Mouse (Mus musculus) retina, embryonic 14.5 days (tissue): ENCODE measurements around the gene Fbxo11.
A peak's percentile ranks its signal among the peaks of the same experiment; 100 is the strongest.
"Not testable (repeated sequence)": the region's sequence is repeated elsewhere in the genome, so short reads cannot be mapped to it uniquely, and the experiment has no call there.

Experiments used
- DNase-seq: peaks from one replicate; pipeline ENCODE4 v3.0.0-alpha.2; 2015; ENCODE audit warnings: low spot score

Fbxo11 gene

DNA sequence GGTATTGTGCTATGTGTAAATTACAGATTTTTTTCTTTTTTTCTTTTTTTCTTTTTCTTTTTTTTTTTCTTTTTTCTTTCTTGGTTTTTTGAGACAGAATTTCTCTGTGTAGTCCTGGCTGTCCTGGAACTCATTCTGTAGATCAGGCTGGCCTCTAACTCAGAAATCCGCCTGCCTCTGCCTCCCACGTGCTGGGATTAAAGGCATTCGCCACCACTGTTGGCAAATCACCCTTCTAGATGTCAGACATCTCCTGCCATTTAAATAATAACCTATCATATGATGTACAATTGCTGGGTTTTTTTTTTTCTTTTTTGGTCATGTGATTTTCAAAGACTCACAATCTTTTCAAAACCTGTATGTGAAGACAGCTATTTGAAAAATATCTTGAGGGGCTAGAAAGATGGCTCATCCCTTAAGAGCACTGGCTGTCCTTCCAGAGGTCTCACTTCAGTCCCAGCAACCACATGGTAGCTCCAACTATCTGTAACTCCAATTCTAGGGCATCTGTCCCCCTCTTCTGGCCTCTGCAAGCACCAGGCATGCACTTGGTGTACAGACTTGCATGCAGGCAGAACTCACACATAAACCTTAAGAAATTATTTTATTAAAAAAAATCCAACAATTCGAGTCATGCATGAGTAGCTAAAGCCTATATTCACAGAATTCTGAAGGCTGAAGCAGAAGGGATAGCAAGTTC is 2.3 kb upstream of the Fbxo11 start:
- DNase-seq = no peak

DNA sequence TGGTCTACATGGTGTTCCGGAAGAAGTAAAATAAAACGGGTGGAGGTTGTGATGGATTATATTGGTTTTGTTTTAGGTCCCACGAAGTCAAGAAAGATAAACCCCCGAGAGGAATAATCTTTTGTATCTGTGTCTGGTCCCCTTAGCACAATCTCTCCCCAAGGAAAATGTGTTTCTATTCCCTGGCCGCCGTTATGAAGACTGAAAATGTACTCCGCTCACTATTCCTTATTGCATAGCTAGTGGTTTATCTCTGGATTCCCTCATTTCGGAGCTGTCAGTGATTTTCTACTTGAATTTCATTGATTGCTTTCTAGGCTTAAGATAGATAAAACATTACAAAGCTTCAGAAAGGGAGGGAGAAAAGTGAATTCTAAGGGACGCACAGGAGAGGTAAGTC is 1.7 kb upstream of the Fbxo11 start:
- no peak for DNase-seq

DNA sequence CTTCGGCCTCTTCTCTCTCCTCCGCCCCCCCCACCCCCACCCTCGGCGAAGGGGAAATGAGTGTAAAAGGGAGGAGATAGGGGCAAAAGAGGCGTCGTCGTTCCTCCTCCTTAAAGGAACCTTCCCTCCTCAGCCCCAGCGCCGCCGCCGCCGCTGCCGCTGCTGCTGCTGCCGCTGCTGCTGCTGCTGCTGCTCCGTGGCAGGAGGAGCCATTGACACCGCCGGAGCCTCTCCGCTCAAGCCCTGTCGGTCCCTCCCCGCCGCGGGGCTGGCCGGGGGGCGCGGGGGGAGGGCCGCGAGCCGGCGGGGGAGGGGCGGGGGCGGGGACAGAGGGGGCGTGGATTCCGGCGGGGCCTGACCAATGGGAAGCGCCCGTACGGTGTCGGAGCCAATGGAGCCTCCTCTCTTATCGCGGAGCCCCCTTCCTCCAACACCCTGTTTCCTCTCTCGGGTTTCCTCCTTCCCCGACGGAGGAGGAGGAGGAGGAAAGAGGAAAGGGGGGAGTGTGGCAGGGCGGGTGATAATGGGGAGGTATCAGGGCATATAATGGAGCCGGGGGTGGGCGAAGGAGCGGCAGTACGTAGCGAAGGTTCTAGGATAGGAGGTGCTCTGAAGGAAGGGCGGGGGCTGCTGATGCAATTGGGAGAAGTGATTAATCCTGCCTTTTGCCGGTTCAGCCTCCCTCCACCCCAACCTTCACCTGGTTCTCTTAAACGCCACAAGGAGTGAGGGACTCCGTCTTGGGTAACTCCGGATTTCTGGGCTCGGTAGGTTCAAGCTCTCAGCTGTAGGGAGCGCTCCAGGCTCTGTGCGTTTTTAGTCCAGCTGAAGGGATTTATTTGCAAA is 933 bp upstream of the Fbxo11 start:
- peak; percentile 92 for DNase-seq

DNA sequence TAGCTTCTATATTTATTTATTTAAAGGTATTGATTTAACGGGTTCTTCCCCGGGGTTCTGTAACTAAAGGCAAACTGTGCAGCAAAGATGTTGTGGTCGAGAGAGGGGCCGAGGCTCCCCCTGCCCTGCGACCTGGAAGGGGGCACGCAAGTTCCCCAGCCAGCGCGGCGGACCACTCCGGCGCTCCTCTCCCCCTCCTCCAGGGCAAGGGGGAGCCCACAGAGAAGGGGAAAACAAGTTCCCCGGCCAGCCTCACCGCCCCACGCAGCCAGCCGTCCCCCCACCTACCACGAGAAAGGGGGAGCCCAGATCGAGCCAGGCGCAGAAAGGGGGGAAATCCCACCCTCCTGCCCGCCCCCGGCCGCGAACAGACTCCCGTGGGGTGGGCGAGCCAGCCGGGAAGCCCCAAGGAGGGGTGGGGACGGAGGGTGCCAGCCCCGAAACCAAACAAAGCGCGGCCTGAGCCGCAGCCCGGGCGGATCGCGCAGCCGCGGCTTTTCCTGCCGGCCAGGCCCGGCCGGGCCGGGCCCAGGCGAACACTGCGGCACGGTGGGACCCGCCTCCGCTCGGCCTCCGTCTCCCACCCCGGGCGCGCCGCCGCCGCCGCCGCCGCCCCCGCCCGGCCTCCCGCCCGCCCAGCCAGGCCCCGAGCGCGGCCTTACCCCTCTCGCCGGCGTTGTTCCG is 602 bp downstream of the Fbxo11 start:
- peak; percentile 66 for DNase-seq

DNA sequence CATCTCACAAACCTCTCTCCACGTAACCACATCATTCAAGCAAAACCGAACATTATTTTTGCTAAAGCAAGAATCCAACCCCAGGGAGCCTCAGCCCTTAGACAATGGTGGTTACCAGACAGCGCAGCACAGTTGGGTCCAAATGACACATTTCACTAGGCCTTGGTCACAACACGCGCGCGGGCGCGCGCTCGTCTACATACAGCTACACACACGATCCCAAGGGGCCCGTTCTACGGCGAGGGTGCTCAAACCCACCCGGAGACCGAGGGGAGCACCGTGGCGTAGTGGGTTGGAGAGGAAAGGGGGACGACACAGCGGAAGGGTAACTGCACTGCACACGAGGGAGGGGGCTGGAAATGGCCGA is 1.1 kb downstream of the Fbxo11 start:
- peak; percentile 77 for DNase-seq

GRCm38 (mm10) chr17:88062860-88063580 is 2.1 kb downstream of the Fbxo11 start:
- no peak for DNase-seq

- DNase-seq = no peak
Observed at GRCm38 (mm10) chr17:88061942-88062341, 3.1 kb downstream of the Fbxo11 start.

- no peak for DNase-seq
Observed at GRCm38 (mm10) chr17:88058280-88058679, 6.8 kb downstream of the Fbxo11 start.

GRCm38 (mm10) chr17:88057846-88058245 is 7.2 kb downstream of the Fbxo11 start:
- peak; percentile 51 for DNase-seq

GRCm38 (mm10) chr17:88051679-88052078 is 13.4 kb downstream of the Fbxo11 start:
- DNase-seq = no peak

- no peak for DNase-seq
Observed at GRCm38 (mm10) chr17:88050892-88051291, 14.2 kb downstream of the Fbxo11 start.

DNA sequence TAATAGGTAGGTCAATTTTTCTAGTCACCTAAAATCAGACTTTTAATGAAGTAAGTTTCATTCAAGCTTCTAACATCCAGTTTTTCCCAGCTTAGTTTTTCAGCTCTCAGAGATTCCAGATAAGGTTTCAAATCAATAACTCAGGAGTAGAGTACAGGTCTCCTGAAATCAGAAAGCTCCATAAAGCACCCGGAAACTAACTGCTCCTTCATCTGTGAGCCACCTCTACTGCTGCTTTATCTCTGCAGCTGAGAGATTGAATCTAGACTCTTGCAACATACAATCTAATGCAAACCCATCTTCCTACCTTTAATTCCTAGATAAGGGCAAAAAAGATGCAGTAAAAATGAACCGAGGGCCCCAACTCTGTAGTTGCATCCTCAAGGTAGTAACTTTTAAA is 14.8 kb downstream of the Fbxo11 start:
- DNase-seq = no peak

DNA sequence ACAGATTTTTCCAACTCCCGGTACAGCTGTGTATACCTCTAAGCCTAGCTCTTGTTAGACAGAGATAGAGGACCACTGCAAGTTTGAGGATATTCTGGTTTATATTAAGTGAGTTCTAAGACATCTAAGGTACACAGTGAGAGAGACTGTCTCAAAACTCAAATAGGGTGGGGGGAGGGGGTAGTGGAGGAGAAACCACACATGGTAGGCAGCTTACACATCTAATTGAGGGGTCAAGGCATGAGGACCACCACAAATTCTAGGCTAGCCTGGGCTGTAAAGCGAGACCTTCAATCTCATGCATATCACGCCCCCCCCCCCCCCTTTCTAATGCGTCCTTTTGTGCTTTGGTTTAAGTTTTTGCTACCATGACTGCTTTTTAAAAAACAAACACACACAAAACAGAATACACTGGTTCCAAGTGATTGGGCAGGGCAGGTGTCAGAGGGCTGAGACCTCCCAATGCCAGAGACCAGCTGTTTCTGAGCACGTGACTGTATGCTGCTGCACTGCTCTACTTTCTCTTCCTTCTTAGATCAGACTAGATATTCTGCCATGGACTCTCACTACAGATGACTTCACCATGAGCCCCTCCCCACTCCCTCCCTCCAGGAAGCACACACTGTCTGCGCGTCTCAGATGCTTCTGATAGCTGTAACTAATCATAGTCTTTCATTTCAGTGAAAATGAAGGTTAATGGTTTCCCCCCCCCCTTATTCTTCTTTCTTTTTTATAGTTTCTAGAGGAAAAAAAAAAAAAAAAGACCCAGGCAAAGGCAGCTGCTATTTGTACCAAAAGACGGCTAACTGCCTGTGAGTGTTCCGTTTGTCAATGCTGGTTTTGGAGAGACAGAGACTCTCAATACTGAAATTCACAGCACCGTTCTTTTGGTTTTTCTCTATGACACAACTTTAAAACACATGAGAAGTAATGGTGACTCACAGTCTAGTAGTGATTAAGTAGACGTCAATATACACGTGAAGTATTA is 22.7 kb downstream of the Fbxo11 start:
- peak; percentile 43 for DNase-seq

- no peak for DNase-seq
Observed at GRCm38 (mm10) chr17:88040810-88041209, 24.3 kb downstream of the Fbxo11 start.

GRCm38 (mm10) chr17:88034418-88034817 is 30.7 kb downstream of the Fbxo11 start:
- DNase-seq = no peak

DNA sequence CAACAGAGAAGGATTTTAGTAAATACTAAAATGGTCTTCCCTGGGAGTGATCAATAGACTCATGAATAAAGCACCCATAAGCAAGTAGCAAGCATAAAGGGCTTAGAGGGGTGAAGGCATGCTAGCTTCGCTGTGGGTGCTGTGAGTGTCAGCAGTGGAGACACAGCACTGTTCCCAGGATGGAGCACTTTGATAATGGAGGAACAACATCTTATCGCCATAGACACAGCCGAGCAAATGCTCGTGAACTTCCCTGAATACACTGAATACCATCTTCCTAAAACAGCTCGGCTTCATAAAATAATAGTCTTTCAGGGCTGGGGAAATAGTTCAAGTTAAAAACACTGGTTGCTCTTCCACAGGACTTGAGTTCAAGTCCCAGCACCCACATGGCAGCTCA is 33.3 kb downstream of the Fbxo11 start:
- no peak for DNase-seq

- no peak for DNase-seq
Observed at GRCm38 (mm10) chr17:88029194-88029970, 35.7 kb downstream of the Fbxo11 start.

DNA sequence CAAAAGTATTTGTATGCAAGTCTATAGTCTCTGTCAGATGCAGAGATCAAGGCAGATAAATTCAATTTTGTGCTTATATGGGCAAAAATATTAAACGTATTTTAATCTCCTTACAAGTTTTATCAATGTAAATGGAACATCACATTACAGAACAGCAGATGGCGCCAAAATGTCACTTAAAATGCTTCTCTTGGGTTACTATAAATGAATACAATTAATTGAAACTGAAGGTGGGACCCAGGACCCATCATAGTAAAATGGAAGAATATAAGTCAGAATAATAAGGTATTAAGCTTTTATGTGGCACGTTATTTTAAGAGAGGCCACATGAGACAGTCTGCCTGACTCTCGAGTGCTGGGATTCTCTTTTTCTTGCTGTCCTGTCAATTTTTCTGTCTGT is 39.9 kb downstream of the Fbxo11 start:
- peak; percentile 86 for DNase-seq

DNA sequence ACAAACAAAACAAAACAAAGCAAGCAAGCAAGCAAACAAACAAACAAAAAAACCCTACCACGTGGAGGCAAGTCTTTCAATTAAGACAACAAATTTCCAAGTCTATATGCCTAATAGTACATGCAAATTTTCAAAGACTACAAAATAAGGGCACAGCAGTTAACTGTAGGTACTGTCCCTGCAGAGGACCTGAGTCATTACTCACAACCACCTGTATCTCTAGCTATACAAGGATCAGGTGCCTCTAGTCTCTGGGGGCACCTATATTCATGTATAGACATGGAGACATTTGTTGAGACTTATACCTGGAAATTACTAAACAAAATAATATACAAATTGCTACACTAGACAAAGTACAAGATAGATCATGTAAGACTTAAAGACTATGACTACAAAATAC is 41.2 kb downstream of the Fbxo11 start:
- no peak for DNase-seq

DNA sequence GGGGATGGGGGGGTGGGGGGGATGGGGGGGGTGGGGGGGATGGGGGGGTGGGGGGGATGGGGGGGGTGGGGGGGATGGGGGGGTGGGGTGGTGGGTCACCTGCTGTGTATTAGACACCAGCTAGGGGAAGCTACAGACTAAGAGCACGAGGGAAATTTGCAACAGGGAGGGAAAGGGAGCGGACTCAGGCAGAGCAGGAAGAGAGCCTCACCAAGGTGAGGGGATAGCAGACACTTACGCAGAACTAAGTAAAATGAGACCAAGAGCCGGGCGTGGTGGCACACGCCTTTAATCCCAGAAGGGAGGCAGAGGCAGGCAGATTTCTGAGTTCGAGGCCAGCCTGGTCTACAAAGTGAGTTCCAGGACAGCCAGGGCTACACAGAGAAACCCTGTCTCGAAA is 49.1 kb downstream of the Fbxo11 start:
- DNase-seq = not testable (repeated sequence)
